Mouse (Mus musculus) neural tube, embryonic 12.5 days (tissue): ENCODE results near the gene Itga3. TPM values are rescaled to one million over a fixed set of nuclear protein-coding genes. Genes with fewer than 3 reads are reported as not detected.

Experiments
- ATAC-seq: fragments of 200-750 bp; cut with Nextera tagmentation; 2 replicates; pipeline ENCODE4 v1.8.0; 2017; ENCODE audit warnings: low read depth, mild to moderate bottlenecking, moderate TSS enrichment, moderate library complexity; ENCODE audit not compliant: low FRiP score
- H3K27ac ChIP-seq: fragments of 300-500 bp; sonication (generic); 2 replicates; pipeline ENCODE4 v1.5.1; 2016
- H3K27me3 ChIP-seq: fragments of 300-500 bp; sonication (generic); replicated peaks from 2 replicates; pipeline ENCODE4 v1.6.1; 2016; ENCODE audit warnings: mild to moderate bottlenecking
- H3K36me3 ChIP-seq: fragments of 300-500 bp; sonication (generic); 2 replicates; pipeline ENCODE4 v1.6.1; 2016; ENCODE audit warnings: mild to moderate bottlenecking
- H3K4me1 ChIP-seq: fragments of 300-500 bp; sonication (generic); 2 replicates; pipeline ENCODE4 v1.6.1; 2016
- H3K4me2 ChIP-seq: fragments of 300-500 bp; sonication (generic); replicated peaks from 2 replicates; pipeline ENCODE4 v1.6.1; 2016; ENCODE audit warnings: mild to moderate bottlenecking
- H3K4me3 ChIP-seq: fragments of 300-500 bp; sonication (generic); 2 replicates; pipeline ENCODE4 v1.5.1; 2016
- H3K9ac ChIP-seq: fragments of 300-500 bp; sonication (generic); 2 replicates; pipeline ENCODE4 v1.6.1; 2016; ENCODE audit warnings: mild to moderate bottlenecking
- H3K9me3 ChIP-seq: fragments of 300-500 bp; sonication (generic); 2 replicates; pipeline ENCODE4 v1.6.1; 2016; ENCODE audit warnings: mild to moderate bottlenecking
- WGBS: fragments of 180-500 bp; shearing (Covaris S2); methylation state at CpG from one replicate; pipeline ENCODE4 v1.1.7; 2016; 5-methylcytosine and 5-hydroxymethylcytosine counted together
- polyA plus RNA-seq: library from polyadenylated mRNA; unstranded; fragments of >200 nt; fragmentation: Nextera tagmentation; extraction: Ambion mirVana; gene quantifications from 2 replicates; pipeline ENCODE4 v1.2.1, GENCODE M21; 2016

The Itga3 gene
- polyA plus RNA-seq, 1 experiment from 2014 or later, result 9.3 TPM

DNA sequence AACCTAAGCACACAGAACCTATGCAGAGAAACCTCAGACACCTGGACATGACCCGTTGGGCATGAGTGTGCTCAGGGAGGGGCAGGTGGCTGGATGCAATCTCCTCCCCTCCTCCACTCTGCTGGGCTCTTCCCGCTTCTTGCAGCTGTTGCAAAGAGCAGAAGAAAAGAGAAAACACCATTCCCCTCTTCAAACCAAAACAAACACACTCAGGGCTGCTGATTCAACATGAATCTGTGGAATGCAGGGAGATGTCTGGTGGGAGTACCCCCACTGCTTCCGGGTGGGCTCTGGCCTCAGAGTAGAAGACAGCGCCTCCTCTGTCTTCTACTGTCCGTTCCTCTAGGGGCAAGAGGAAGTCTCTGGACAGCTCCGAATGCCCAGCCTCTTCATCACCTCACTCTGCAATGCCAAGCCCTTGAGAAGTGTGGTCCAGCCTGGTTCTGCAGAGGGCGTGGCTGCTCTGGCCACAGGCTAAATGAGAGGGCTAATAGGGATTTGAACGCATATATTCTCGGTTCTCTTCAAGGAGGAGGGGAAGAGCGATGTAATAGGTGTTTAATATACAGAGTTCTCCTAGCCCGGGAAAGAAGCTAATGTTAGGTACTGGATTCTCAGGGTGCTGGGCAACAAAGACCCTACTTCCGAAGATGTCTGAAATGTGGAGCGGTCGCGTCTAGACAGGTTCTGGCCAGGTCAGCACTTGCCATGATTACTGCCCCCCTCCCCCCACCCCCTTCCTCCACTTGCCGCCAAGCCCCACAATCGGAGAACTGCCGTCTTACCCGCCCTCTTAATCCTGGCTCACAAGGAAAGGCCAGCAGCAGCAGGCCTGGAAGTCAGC, 1.2 kb downstream of the Itga3 start:
- H3K4me1 ChIP-seq, result peaks cover 20% of the 10 kb centered on the region
- no peak overlapping the region for H3K27ac ChIP-seq
- H3K9ac ChIP-seq, result peak overlapping the region; percentile 67
- no peaks in the 10 kb centered on the region for H3K9me3 ChIP-seq
- no peaks in the 10 kb centered on the region for H3K36me3 ChIP-seq
- ATAC-seq, result no peak
- H3K27me3 ChIP-seq, result peaks cover 54% of the 10 kb centered on the region
- H3K4me3 ChIP-seq, result peak overlapping the region; percentile 59
- H3K4me2 ChIP-seq, result peak overlapping the region; percentile 88
- WGBS, result 9% methylated on average over 19 of the region's 19 CpGs

DNA sequence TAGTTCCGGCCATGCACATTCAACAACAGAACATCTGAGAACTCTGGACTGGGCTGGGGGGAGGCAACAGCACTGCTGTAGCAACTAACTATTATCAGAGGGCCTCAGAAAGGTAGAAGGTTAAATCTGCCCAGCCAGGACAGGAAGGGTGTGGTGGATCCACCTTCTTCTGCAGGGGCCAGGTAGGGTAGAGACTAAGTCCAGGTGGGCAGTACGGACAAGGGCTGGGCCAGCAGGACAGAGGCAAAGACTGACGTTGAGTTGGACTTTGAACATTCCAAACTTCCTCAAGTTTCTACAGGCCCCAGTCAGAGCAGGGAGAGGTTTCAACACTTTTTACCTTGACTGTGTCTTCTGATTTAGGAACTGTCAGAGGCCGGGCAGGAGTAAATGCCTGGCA, 1.9 kb downstream of the Itga3 start:
- H3K4me2 ChIP-seq, result peak overlapping the region; percentile 88
- no peaks in the 10 kb centered on the region for H3K36me3 ChIP-seq
- no peak overlapping the region for H3K9ac ChIP-seq
- H3K4me1 ChIP-seq, result peaks cover 20% of the 10 kb centered on the region
- no peak overlapping the region for H3K27ac ChIP-seq
- 79% methylated on average over 4 of the region's 4 CpGs for WGBS
- no peak for ATAC-seq
- H3K4me3 ChIP-seq, result no peak overlapping the region
- H3K27me3 ChIP-seq, result peaks cover 51% of the 10 kb centered on the region
- no peaks in the 10 kb centered on the region for H3K9me3 ChIP-seq

DNA sequence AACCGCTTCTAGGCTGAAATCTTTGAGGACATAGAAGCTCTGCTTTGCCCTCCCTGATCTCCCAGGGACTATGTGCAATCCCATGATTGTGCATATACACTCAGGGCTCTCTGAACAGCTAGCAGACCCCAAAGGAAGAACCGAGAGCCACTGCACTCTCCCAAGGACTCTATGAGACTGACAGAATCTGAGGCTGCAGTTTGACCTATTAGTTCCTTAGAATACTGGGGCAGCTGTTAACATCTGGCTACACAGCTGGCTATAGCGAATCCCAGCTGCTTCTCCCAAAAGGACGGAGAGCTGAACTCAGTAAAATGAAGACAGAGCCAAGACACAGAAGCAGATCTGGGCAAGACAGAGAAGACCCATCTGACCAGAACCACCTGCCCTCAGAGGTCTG, 2.8 kb downstream of the Itga3 start:
- Histone ChIP-seq H3K9me3 (no peaks in the 10 kb centered on the region), H3K27ac (no peak overlapping the region), H3K4me1 (peaks cover 20% of the 10 kb centered on the region), H3K27me3 (peaks cover 45% of the 10 kb centered on the region), H3K36me3 (no peaks in the 10 kb centered on the region), H3K4me2 (no peak overlapping the region), H3K9ac (no peak overlapping the region), H3K4me3 (no peak overlapping the region)
- no peak for ATAC-seq
- WGBS, result 78% methylated on average over 4 of the region's 4 CpGs

DNA sequence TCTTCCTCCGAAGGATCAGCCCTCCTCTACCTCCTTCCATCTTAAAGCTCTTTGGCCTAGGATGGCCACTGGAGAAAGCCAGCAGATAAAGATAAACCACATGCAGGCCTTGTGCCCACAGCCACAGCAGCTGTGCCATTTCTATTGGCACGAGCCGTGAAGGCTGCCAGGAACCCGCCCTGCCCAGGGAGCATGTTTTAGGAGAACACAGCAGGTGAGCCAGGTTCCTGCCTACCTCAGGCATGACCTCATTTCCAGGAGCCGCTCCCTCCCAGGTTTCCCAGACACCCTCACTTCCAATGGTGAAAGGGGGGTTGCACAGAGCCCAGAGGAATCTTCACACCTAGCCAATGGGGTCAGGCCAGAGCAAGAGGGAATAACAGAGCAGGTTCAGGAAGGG, 3.8 kb downstream of the Itga3 start:
- Histone ChIP-seq H3K4me3 (no peak overlapping the region), H3K27me3 (peaks cover 35% of the 10 kb centered on the region), H3K9ac (no peak overlapping the region), H3K4me1 (peaks cover 20% of the 10 kb centered on the region), H3K27ac (no peak overlapping the region), H3K9me3 (no peaks in the 10 kb centered on the region), H3K4me2 (no peak overlapping the region; the same call in 1 of the 2 replicates), H3K36me3 (no peaks in the 10 kb centered on the region)
- 73% methylated on average over 5 of the region's 5 CpGs for WGBS
- no peak for ATAC-seq

DNA sequence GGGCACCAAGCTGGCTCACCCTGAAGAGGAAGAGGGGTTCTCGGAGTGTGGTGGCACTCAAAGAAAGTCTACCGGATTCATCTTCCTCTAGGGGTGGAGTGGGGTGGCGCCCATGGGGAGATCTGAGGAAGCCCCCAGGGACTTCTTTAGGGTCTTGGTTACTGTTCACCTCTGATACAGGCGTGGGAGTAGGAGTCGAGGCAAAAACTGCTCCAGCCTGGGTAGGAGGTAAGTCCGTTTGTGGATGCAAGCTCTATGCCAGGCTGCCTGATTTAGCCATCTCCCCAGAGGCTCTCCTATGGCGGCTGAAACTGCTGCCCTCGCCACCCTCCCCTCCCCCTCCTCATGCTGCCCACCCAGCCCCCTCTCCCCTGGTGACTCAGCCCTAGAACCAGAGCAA, 4.5 kb downstream of the Itga3 start:
- no peak overlapping the region for H3K4me3 ChIP-seq
- no peak overlapping the region for H3K9ac ChIP-seq
- no peaks in the 10 kb centered on the region for H3K9me3 ChIP-seq
- no peak for ATAC-seq
- 67% methylated on average over 8 of the region's 8 CpGs for WGBS
- H3K4me1 ChIP-seq, result peaks cover 19% of the 10 kb centered on the region
- H3K27ac ChIP-seq, result no peak overlapping the region
- H3K27me3 ChIP-seq, result peaks cover 29% of the 10 kb centered on the region
- no peak overlapping the region for H3K4me2 ChIP-seq
- H3K36me3 ChIP-seq, result no peaks in the 10 kb centered on the region

DNA sequence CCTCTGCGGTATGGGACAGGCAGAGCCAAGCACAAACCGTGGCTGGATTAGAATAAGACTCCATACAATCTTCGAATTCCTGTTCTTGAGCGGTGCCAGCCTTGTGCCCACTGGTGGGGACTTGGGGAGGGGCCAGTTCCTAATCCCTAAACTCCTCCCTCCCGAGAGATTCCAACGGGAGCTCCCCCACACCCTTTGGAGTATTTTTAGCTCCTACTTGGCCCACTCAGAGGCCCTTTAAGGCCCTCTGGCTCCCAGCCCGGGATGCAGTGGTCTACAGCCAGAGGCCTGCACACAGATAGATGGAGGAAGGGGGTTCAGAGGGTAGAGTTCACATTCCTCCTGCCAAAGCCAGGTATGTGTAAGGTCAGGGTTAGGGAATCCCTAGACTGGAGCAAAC, 5.3 kb downstream of the Itga3 start:
- H3K9ac ChIP-seq, result no peak overlapping the region
- no peaks in the 10 kb centered on the region for H3K9me3 ChIP-seq
- no peak overlapping the region for H3K4me3 ChIP-seq
- WGBS, result 64% methylated on average over 7 of the region's 7 CpGs
- H3K27me3 ChIP-seq, result peaks cover 22% of the 10 kb centered on the region; the same call in 1 of the 2 replicates
- no peaks in the 10 kb centered on the region for H3K36me3 ChIP-seq
- H3K27ac ChIP-seq, result no peak overlapping the region
- no peak for ATAC-seq
- no peak overlapping the region for H3K4me2 ChIP-seq
- peaks cover 14% of the 10 kb centered on the region for H3K4me1 ChIP-seq

DNA sequence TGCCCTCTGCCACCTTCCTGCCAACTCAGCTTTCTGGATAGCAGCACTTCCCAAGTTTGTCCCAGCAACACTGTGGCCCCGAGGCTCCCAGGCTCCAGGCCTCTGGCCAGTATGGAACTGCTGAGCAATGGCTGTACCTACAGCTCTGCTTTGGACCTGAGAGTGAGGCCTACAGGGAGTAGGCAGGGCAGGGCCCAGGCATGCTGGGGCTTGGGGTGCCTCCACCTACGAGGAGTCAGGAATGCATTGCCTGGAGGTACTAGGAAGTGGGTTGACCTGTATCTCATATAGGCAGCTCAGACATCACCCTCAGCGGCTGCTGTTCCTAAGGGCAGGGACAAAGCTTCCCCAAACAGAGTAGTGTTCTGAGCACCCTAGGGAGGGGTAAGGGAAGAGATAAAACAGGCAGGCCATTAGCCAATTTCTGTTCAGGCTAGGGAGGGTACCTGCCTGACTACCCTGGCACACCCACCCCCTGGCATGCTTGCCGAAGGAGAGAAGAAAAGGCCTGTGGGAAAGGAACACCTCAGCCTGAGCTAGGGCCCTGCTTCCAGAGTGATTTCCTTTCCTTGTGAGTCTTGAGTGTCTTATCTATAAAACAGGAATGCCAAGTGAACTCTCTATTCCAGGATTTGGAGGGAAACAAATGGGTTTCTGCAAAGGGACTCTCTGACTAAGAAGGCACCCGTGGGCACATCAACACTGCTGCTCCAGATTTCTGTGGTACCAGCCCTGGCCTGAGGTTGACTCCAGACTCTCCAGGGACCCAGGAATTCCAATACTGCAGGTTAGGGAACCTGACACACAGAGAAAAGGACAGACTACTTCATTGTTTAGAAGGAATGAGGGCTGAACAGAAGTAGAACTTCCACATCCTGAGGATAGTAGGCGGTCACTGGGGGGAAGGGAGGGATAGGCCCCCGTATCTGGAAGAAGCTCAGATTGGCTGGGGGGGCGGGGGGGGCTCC, 6.2 kb downstream of the Itga3 start:
- Histone ChIP-seq H3K36me3 (0 out of 2 replicates have a peak, but pooled peaks cover 2% of the 10 kb centered on the region), H3K27ac (no peak overlapping the region), H3K4me2 (no peak overlapping the region), H3K9me3 (no peaks in the 10 kb centered on the region), H3K4me1 (peaks cover 8% of the 10 kb centered on the region; the same call in 1 of the 2 replicates), H3K9ac (no peak overlapping the region), H3K4me3 (no peak overlapping the region), H3K27me3 (peaks cover 13% of the 10 kb centered on the region; the same call in 1 of the 2 replicates)
- 68% methylated on average over 8 of the region's 8 CpGs for WGBS
- ATAC-seq, result no peak

DNA sequence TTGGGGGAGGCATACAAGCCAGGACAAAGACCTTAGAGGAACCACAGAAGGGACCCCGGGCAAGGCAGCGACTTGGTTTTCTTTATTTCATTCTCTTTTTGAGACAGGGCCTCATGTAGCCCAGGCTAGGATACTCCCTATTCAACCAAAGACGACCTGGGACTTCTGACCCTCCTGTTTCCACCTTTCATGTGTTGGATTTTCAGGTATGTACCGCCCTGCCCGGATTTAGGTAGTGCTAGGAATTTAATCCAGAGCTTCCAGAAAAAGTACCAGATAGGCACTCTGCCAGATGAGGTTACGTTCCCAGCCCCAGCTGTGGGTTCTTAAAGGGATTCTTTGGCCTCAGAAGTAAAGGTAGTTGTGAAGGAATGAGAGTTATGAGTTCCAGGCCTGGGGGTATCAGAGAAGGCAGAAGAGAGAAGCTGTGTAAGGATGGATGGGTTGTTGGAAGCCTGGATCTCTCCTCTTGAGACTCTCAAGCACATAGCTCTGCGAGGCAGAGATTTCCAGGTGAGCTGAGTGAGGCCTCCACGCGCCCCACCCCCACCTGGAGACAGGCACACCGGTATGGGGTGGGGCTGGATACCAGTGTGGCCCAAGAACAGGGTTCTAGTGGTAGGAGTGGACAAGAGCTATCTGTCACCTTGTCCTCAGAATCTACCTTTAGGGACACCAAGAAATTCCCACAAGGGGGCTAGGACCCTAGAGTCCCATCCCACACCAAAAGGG, 7.2 kb downstream of the Itga3 start:
- Histone ChIP-seq H3K4me2 (no peak overlapping the region), H3K4me1 (no peaks in the 10 kb centered on the region), H3K27me3 (peaks cover 3% of the 10 kb centered on the region; the same call in 1 of the 2 replicates), H3K9ac (no peak overlapping the region), H3K9me3 (no peaks in the 10 kb centered on the region), H3K4me3 (no peak overlapping the region), H3K27ac (no peak overlapping the region), H3K36me3 (0 out of 2 replicates have a peak, but pooled peaks cover 2% of the 10 kb centered on the region)
- WGBS, result 86% methylated on average over 10 of the region's 10 CpGs
- ATAC-seq, result no peak

DNA sequence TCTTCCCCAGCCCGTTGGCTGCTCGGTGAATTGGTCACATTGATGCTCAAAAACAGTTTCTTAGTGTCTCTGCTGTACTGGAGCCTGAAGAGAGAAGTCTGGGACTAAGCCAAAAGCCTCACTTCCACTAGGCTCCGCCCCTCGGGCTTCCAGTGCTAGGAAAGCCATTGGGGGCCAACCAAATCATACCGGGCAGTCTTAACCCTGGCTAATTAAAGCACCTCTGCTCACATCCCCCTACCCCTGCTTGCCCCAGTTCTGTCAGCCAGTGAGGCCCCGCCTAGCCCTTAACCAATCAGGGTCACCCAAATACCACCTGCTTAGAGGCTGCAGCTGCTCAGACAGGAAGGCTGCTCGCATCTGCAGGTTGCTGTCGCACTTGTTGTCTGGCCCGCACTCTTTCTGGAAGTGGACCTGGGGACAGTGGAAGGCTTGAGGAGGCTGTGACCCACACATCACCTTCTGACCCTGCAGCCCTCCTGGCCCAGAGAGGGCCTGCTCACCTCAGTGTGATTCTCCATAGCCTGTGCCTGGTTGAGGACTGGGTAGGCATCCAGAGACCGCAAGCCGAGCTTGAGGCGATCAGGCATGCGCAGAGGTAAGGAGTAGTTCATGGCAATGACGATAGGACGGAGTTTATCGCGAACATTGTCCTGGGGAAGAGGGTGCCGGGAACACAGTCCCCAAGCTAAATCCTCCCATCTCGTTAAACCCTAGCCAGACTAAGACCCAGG, 19.7 kb downstream of the Itga3 start:
- H3K36me3 ChIP-seq, result 0 out of 2 replicates have a peak, but pooled peaks cover 9% of the 10 kb centered on the region

DNA sequence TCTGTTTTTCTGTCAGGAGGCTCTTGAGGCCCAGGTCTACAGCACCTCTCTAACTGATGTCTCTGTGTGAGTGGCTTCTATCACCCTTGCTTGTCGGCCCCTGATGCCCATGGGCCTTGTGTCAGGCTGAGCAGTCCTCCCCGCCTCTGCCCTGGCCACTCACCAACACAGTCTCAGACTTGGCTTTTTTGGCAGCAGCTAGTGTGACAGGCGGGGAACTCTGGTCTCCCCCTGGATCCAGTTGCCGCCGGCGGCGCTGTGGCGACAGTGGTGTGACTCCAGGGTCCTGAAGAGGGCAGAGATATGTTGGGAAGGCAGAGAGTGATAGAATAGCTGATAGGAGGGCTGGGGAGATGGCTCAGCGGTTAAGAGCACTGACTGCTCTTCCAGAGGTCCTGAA, 23.5 kb downstream of the Itga3 start:
- Histone ChIP-seq H3K27me3 (peaks cover 10% of the 10 kb centered on the region), H3K36me3 (0 out of 2 replicates have a peak, but pooled peaks cover 4% of the 10 kb centered on the region), H3K9me3 (no peaks in the 10 kb centered on the region), H3K4me3 (no peak overlapping the region), H3K4me2 (no peak overlapping the region), H3K27ac (no peak overlapping the region), H3K9ac (no peak overlapping the region), H3K4me1 (0 out of 2 replicates have a peak, but pooled peaks cover 4% of the 10 kb centered on the region)
- no peak for ATAC-seq
- 85% methylated on average over 9 of the region's 9 CpGs for WGBS

More for the DNA sequence above, 19.7 kb downstream of the Itga3 start:
- Histone ChIP-seq H3K9ac (no peak overlapping the region), H3K4me1 (0 out of 2 replicates have a peak, but pooled peaks cover 4% of the 10 kb centered on the region), H3K4me3 (no peak overlapping the region), H3K9me3 (no peaks in the 10 kb centered on the region), H3K4me2 (peak overlapping the region; percentile 16; the same call in 1 of the 2 replicates), H3K27ac (no peak overlapping the region), H3K27me3 (peaks cover 12% of the 10 kb centered on the region)
- WGBS, result 21% methylated on average over 19 of the region's 19 CpGs
- ATAC-seq, result no peak
